Mouse (Mus musculus) liver (tissue): ENCODE results near the gene Flad1.
A peak's percentile ranks its signal among the peaks of the same experiment; 100 is the strongest.

Experiments
- DNase-seq: peaks from one replicate; pipeline ENCODE4 v3.0.0-alpha.2; 2020; ENCODE audit warnings: mixed read lengths

The Flad1 gene

GRCm38 (mm10) chr3:89425876-89426275 is 14.2 kb upstream of the Flad1 start:
- peak; percentile 48 for DNase-seq

GRCm38 (mm10) chr3:89425141-89425525 is 13.5 kb upstream of the Flad1 start:
- no peak for DNase-seq

- DNase-seq = peak; percentile 76
Measured at GRCm38 (mm10) chr3:89424416-89425140, 12.9 kb upstream of the Flad1 start.

- no peak for DNase-seq
Measured at GRCm38 (mm10) chr3:89422556-89423205, 11.0 kb upstream of the Flad1 start.

- peak; percentile 28 for DNase-seq
Measured at GRCm38 (mm10) chr3:89421810-89422473, 10.3 kb upstream of the Flad1 start.

GRCm38 (mm10) chr3:89421002-89421774 is 9.5 kb upstream of the Flad1 start:
- peak; percentile 92 for DNase-seq

- no peak for DNase-seq
Measured at GRCm38 (mm10) chr3:89420421-89420820, 8.8 kb upstream of the Flad1 start.

- no peak for DNase-seq
Measured at GRCm38 (mm10) chr3:89419981-89420380, 8.3 kb upstream of the Flad1 start.

GRCm38 (mm10) chr3:89419571-89419970 is 7.9 kb upstream of the Flad1 start:
- peak; percentile 38 for DNase-seq

- peak; percentile 87 for DNase-seq
Measured at GRCm38 (mm10) chr3:89418861-89419250, 7.2 kb upstream of the Flad1 start.

GRCm38 (mm10) chr3:89418170-89418860 is 6.6 kb upstream of the Flad1 start, which contains the start of the genes Cks1b and Shc1:
Gene Cks1b (minus strand): TSS chr3:89418383.
Gene Shc1 (plus strand): TSS chr3:89418443.
- DNase-seq = peak; percentile 95

- no peak for DNase-seq
Measured at GRCm38 (mm10) chr3:89417840-89418169, 6.1 kb upstream of the Flad1 start.

- DNase-seq = no peak
Measured at GRCm38 (mm10) chr3:89417131-89417530, 5.5 kb upstream of the Flad1 start.

GRCm38 (mm10) chr3:89416158-89416557 is 4.5 kb upstream of the Flad1 start:
- no peak for DNase-seq

GRCm38 (mm10) chr3:89410864-89411263 is 806 bp downstream of the Flad1 start:
- no peak for DNase-seq

GRCm38 (mm10) chr3:89409701-89410100 is 2.0 kb downstream of the Flad1 start:
- DNase-seq = no peak

GRCm38 (mm10) chr3:89408448-89408847 is 3.2 kb downstream of the Flad1 start:
- no peak for DNase-seq

GRCm38 (mm10) chr3:89406887-89407286 is 4.8 kb downstream of the Flad1 start:
- no peak for DNase-seq

GRCm38 (mm10) chr3:89402693-89403092 is 9.0 kb downstream of the Flad1 start, which contains the start of gene Lenep:
Gene Lenep (minus strand): TSS chr3:89402793.
- no peak for DNase-seq

- DNase-seq = no peak
Measured at GRCm38 (mm10) chr3:89401329-89401728, 10.3 kb downstream of the Flad1 start.

GRCm38 (mm10) chr3:89396654-89397005 is 15.0 kb downstream of the Flad1 start:
- DNase-seq = no peak
